Mouse (Mus musculus): ENCODE results near the gene Pax5.

GRCm38 (mm10) chr4:44544495-44544894, 165.8 kb downstream of the Pax5 start:
- TF ChIP-seq CTCF (IDR thresholded peaks at IDR 0.05; ENCODE audit: control insufficient read depth, insufficient read depth, low read length) (no peak), POLR2A (IDR thresholded peaks at IDR 0.05; ENCODE audit: borderline replicate concordance, control insufficient read depth, low read depth, low read length) (no peak)

All from bone marrow, adult 2 months (tissue).